Mouse (Mus musculus) hindbrain, embryonic 13.5 days (tissue): Measurements from ENCODE around the gene Simc1. TPM values are rescaled to one million over a fixed set of nuclear protein-coding genes. Genes with fewer than 3 reads are reported as not detected.

Experiments used
- ATAC-seq: fragments of 200-750 bp; cut with Nextera tagmentation; 2 replicates; pipeline ENCODE4 v1.8.0; 2017; ENCODE audit warnings: moderate TSS enrichment; ENCODE audit not compliant: low FRiP score
- H3K27ac ChIP-seq: fragments of 300-500 bp; sonication (generic); 2 replicates; pipeline ENCODE4 v1.5.1; 2015; ENCODE audit warnings: inconsistent platforms, mild to moderate bottlenecking, moderate library complexity
- H3K27me3 ChIP-seq: fragments of 300-500 bp; sonication (generic); 2 replicates; pipeline ENCODE4 v1.6.1; 2015; ENCODE audit warnings: mild to moderate bottlenecking, inconsistent platforms
- H3K36me3 ChIP-seq: fragments of 300-500 bp; sonication (generic); 2 replicates; pipeline ENCODE4 v1.6.1; 2015; ENCODE audit warnings: mild to moderate bottlenecking, inconsistent platforms
- H3K4me1 ChIP-seq: fragments of 300-500 bp; sonication (generic); replicated peaks from 2 replicates; pipeline ENCODE4 v1.6.1; 2015; ENCODE audit warnings: inconsistent platforms
- H3K4me2 ChIP-seq: fragments of 300-500 bp; sonication (generic); 2 replicates; pipeline ENCODE4 v1.6.1; 2015; ENCODE audit warnings: inconsistent platforms, mild to moderate bottlenecking, moderate library complexity
- H3K4me3 ChIP-seq: fragments of 300-500 bp; sonication (generic); 2 replicates; pipeline ENCODE4 v1.5.1; 2015; ENCODE audit warnings: mild to moderate bottlenecking, inconsistent platforms
- H3K9ac ChIP-seq: fragments of 300-500 bp; sonication (generic); 2 replicates; pipeline ENCODE4 v1.6.1; 2015; ENCODE audit warnings: mild to moderate bottlenecking, inconsistent platforms
- H3K9me3 ChIP-seq: fragments of 300-500 bp; sonication (generic); 2 replicates; pipeline ENCODE4 v1.6.1; 2016; ENCODE audit warnings: inconsistent platforms
- WGBS: fragments of 180-500 bp; shearing (Covaris S2); methylation state at CpG from one replicate; pipeline ENCODE4 v1.1.7; 2015; 5-methylcytosine and 5-hydroxymethylcytosine counted together
- microRNA-seq: library from miRNA; unstranded; fragments of <30 nt; microRNA quantifications from one replicate; pipeline ENCODE4, GENCODE M21; 2016
- polyA plus RNA-seq: library from polyadenylated mRNA; unstranded; fragments of >200 nt; fragmentation: Nextera tagmentation; extraction: Ambion mirVana; gene quantifications from 2 replicates; pipeline ENCODE4 v1.2.1, GENCODE M21; 2015

Gene Simc1
- polyA plus RNA-seq, 1 experiment from 2014 or later: 21.4 TPM

DNA sequence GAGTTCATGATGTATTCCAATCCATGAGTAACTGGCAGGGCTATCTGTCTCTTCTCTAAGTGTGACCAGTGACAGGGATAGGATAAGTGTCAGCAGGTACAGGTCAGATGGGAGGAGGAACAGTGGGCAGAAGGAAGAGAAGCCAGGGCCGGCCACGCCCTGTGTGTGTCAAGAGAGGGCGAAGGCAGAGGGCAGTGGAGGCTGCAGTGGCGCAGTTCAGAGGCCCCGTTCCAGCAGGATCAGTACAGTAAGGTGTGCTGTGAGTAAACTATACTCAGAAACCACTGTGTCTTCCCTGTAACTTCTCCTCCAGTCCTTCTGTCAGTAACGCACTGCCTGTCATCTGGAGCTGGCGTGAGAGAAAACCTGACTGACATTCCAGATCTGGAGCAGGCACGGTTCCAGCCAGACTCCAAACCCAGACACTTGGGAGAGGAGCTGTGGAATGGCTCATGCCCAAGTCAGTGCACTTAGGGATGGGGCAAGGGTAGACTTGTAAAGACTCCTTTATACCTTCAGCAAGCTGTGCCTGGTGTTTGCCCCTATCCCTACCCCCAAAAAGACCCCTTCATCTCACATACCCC, 92.6 kb downstream of the Simc1 start:
- no peak for ATAC-seq
- no peaks in the 10 kb centered on the region for H3K9me3 ChIP-seq
- H3K4me3 ChIP-seq: no peak overlapping the region
- H3K4me2 ChIP-seq: no peak overlapping the region
- H3K27ac ChIP-seq: no peak overlapping the region
- peaks cover 16% of the 10 kb centered on the region for H3K4me1 ChIP-seq
- H3K27me3 ChIP-seq: no peaks in the 10 kb centered on the region
- no peak overlapping the region for H3K9ac ChIP-seq
- peaks cover 73% of the 10 kb centered on the region for H3K36me3 ChIP-seq
- 90% methylated on average over 8 of the region's 8 CpGs for WGBS

- Histone ChIP-seq H3K4me1 (peaks cover 9% of the 10 kb centered on the region), H3K9ac (no peak overlapping the region), H3K4me2 (no peak overlapping the region), H3K9me3 (no peaks in the 10 kb centered on the region), H3K36me3 (peaks cover 77% of the 10 kb centered on the region), H3K27me3 (no peaks in the 10 kb centered on the region), H3K27ac (no peak overlapping the region), H3K4me3 (no peak overlapping the region)
- ATAC-seq: no peak
- WGBS: 64% methylated on average over 5 of the region's 5 CpGs
Observed at GRCm38 (mm10) chr13:54596870-54597269, 93.3 kb downstream of the Simc1 start.

DNA sequence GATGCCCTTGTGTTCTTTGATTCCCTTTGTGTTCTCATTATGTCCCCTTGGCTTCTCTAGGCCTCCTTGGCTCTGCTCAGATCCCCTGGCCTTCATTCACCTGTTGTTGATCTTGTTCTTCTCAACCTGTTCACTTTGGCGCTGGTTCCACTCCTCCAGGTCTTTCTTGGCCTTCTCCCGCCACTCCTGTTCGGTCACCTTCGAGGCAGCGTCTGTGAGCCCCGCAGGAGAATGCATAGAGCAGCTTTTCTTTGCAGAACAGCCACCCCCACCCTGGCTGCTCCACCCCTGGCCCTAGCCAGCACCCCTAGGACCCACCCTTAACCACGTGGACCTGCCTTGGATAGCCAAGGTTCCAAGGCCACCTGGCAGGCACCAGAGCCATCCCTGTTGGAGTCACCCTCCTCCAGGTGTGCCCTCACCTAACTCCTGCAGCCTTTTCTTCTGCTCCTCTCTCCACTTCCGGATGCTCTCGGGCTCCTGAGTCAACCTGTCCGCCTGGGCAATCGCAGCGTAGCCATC, 95.1 kb downstream of the Simc1 start:
- Histone ChIP-seq H3K4me2 (no peak overlapping the region), H3K27ac (no peak overlapping the region), H3K4me3 (no peak overlapping the region), H3K9ac (no peak overlapping the region), H3K27me3 (no peaks in the 10 kb centered on the region), H3K4me1 (peaks cover 7% of the 10 kb centered on the region), H3K36me3 (peaks cover 66% of the 10 kb centered on the region), H3K9me3 (no peaks in the 10 kb centered on the region)
- ATAC-seq: no peak
- WGBS: 90% methylated on average over 12 of the region's 12 CpGs

Small RNA genes lying within 50 kb of the gene (microRNA-seq; reads per million reads assigned to microRNA genes)
- not detected for gene Gm24195

Other genes starting within 250 kb of the Simc1 start
- 15.8 and 21.2 TPM in 2 replicates for gene Cplx2, start 132.4 kb upstream of the Simc1 start, polyA plus RNA-seq
- gene Thoc3, start 34.9 kb upstream of the Simc1 start, polyA plus RNA-seq: 94.5 and 105 TPM in 2 replicates
- 239 and 245 TPM in 2 replicates for gene 4833439L19Rik, start 61.7 kb downstream of the Simc1 start, polyA plus RNA-seq
- 76.2 and 77.7 TPM in 2 replicates for gene Arl10, start 71.2 kb downstream of the Simc1 start, polyA plus RNA-seq
- gene Nop16, start 86.3 kb downstream of the Simc1 start, polyA plus RNA-seq: 53.0 and 53.1 TPM in 2 replicates
- gene Higd2a, start 86.4 kb downstream of the Simc1 start, polyA plus RNA-seq: 232 and 248 TPM in 2 replicates
- gene Cltb, start 107.6 kb downstream of the Simc1 start, polyA plus RNA-seq: 132 and 135 TPM in 2 replicates
- gene Faf2, start 118.0 kb downstream of the Simc1 start, polyA plus RNA-seq: 68.9 and 71.5 TPM in 2 replicates
- gene Rnf44, start 190.1 kb downstream of the Simc1 start, polyA plus RNA-seq: 86.8 and 87.6 TPM in 2 replicates
- gene Cdhr2, start 197.7 kb downstream of the Simc1 start, polyA plus RNA-seq: 0.08 and 0.14 TPM in 2 replicates
- gene Gprin1, start 246.1 kb downstream of the Simc1 start, polyA plus RNA-seq: 6.5 and 6.9 TPM in 2 replicates